In genomic region chr12:77092741-77093140, GRCm38 (mm10) we compare ENCODE assay signal across 9 mouse cellular contexts.
DNase-seq lines count a peak whose midpoint lies in the region; TF ChIP-seq lines count a peak whose summit lies in the region.
"Had no signal": no experiment of that assay in that cellular context is flagged by ENCODE, and none has a peak within 500 bp of the region (broad histone marks: within the 10 kb centered on the region; RNA-seq: fewer than 3 reads in every experiment).

No protein-coding gene starts in this region.

- TF ChIP-seq CTCF in layer of hippocampus, adult 2 months (conservative IDR thresholded peaks at IDR 0.05), result no peak

- H3K4me3 ChIP-seq in heart, embryonic 10.5 days, result no peak overlapping the region
- no peak overlapping the region for H3K4me3 ChIP-seq in layer of hippocampus, adult 2 months
- H3K4me3 ChIP-seq: liver, embryonic 15.5 days had no signal

- no peaks in the 10 kb centered on the region for H3K27me3 ChIP-seq in heart, embryonic 10.5 days (ENCODE audit: insufficient read depth, poor library complexity, severe bottlenecking)
- H3K27me3 ChIP-seq: liver, embryonic 15.5 days had no signal

- no peak overlapping the region for H3K27ac ChIP-seq in heart, embryonic 10.5 days
- H3K27ac ChIP-seq in layer of hippocampus, adult 2 months, result no peak overlapping the region
- H3K27ac ChIP-seq: liver, embryonic 15.5 days had no signal

- H3K36me3 ChIP-seq in heart, embryonic 10.5 days, result no peaks in the 10 kb centered on the region
- H3K36me3 ChIP-seq: liver, embryonic 15.5 days had no signal

- peaks cover 6% of the 10 kb centered on the region; the same call in 1 of the 2 replicates for H3K4me1 ChIP-seq in heart, embryonic 10.5 days

- 70% methylated on average over 3 of the region's 3 CpGs for WGBS in heart, embryonic 10.5 days

- no peaks in the 10 kb centered on the region for H3K9me3 ChIP-seq in heart, embryonic 10.5 days
- H3K9me3 ChIP-seq: liver, embryonic 15.5 days had no signal

- peak; percentile 66 for DNase-seq in heart, adult 11 months
- no peak for DNase-seq in heart, embryonic 10.5 days (ENCODE audit: low spot score)
- DNase-seq in right cerebral cortex, adult 18-20 months, result peak; percentile 20
- no peak for DNase-seq in right cerebral cortex, postnatal 25 days
- DNase-seq in layer of hippocampus, adult 2 months (ENCODE audit: low spot score in 2 of 2), result peak; percentile 42 to 57
- peak; percentile 51 for DNase-seq in right cerebral cortex, postnatal 4 days
- DNase-seq in embryo, embryonic 10 days (ENCODE audit: low spot score), result no peak
- DNase-seq in spleen, postnatal 14 days (ENCODE audit: low spot score in 2 of 2), result no peak

Comparison
In these comparisons a context has a peak if more than half of its experiments do, and no peak if none do; other contexts are left out.
1. DNase-seq: peak in heart, adult 11 months (single experiment), right cerebral cortex, adult 18-20 months (single experiment), layer of hippocampus, adult 2 months (2 of 2) and right cerebral cortex, postnatal 4 days (single experiment); none in heart, embryonic 10.5 days (single experiment), right cerebral cortex, postnatal 25 days (single experiment), embryo, embryonic 10 days (single experiment) and spleen, postnatal 14 days (0 of 2).